Mouse (Mus musculus): ENCODE results near the gene Lhpp. TPM values are rescaled to one million over a fixed set of nuclear protein-coding genes. Genes with fewer than 3 reads are reported as not detected.

Lhpp gene
- polyA plus RNA-seq, 1 experiment from 2014 or later: 16.8 TPM

- H3K4me1 ChIP-seq (replicated peaks; ENCODE audit: insufficient read depth, low read length): peaks cover 4% of the 10 kb centered on the region; the same call in 1 of the 2 replicates
- no peak overlapping the region for H3K27ac ChIP-seq
- DNase-seq (ENCODE audit: low spot score) (no peak), ATAC-seq (replicated peaks; ENCODE audit: low FRiP score, low read depth) (no peak)
- H3K4me3 ChIP-seq (replicated peaks; ENCODE audit: low read depth, low read length): no peak overlapping the region
- no peaks in the 10 kb centered on the region for H3K36me3 ChIP-seq (ENCODE audit: insufficient read depth, low read length)
- TF ChIP-seq CTCF (IDR thresholded peaks at IDR 0.05; ENCODE audit: low read depth): no peak
- H3K27me3 ChIP-seq (ENCODE audit: insufficient read depth, low read length): no peaks in the 10 kb centered on the region
- H3K4me2 ChIP-seq (ENCODE audit: low read length): no peak overlapping the region
- H3K9me3 ChIP-seq (replicated peaks; ENCODE audit: low read length): no peaks in the 10 kb centered on the region
- WGBS: 73% methylated on average over 4 of the region's 4 CpGs
- no peak overlapping the region for H3K9ac ChIP-seq (ENCODE audit: low read depth, low read length)
These were observed 68.7 kb downstream of the Lhpp start for GRCm38 (mm10) chr7:132679117-132679516.

- DNase-seq (ENCODE audit: low spot score): no peak
- ATAC-seq (replicated peaks; ENCODE audit: low FRiP score, low read depth): no peak
- Histone ChIP-seq H3K4me2 (ENCODE audit: low read length) (no peak overlapping the region), H3K4me1 (replicated peaks; ENCODE audit: insufficient read depth, low read length) (no peaks in the 10 kb centered on the region; the same call in 1 of the 2 replicates), H3K27me3 (ENCODE audit: insufficient read depth, low read length) (no peaks in the 10 kb centered on the region), H3K9ac (ENCODE audit: low read depth, low read length) (no peak overlapping the region), H3K9me3 (replicated peaks; ENCODE audit: low read length) (no peaks in the 10 kb centered on the region), H3K27ac (no peak overlapping the region), H3K36me3 (ENCODE audit: insufficient read depth, low read length) (no peaks in the 10 kb centered on the region), H3K4me3 (replicated peaks; ENCODE audit: low read depth, low read length) (no peak overlapping the region)
- no peak for TF ChIP-seq CTCF (IDR thresholded peaks at IDR 0.05; ENCODE audit: low read depth)
- WGBS: 72% methylated on average over 6 of the region's 6 CpGs
These were observed 69.1 kb downstream of the Lhpp start for GRCm38 (mm10) chr7:132679549-132679948.

- Histone ChIP-seq H3K9ac (ENCODE audit: low read depth, low read length) (no peak overlapping the region), H3K4me3 (replicated peaks; ENCODE audit: low read depth, low read length) (no peak overlapping the region), H3K27ac (no peak overlapping the region), H3K9me3 (replicated peaks; ENCODE audit: low read length) (no peaks in the 10 kb centered on the region), H3K4me2 (ENCODE audit: low read length) (no peak overlapping the region), H3K4me1 (replicated peaks; ENCODE audit: insufficient read depth, low read length) (no peaks in the 10 kb centered on the region), H3K36me3 (ENCODE audit: insufficient read depth, low read length) (no peaks in the 10 kb centered on the region), H3K27me3 (ENCODE audit: insufficient read depth, low read length) (no peaks in the 10 kb centered on the region)
- no peak for TF ChIP-seq CTCF (IDR thresholded peaks at IDR 0.05; ENCODE audit: low read depth)
- no peak for ATAC-seq (replicated peaks; ENCODE audit: low FRiP score, low read depth)
- 79% methylated on average over 11 of the region's 11 CpGs for WGBS
- DNase-seq (ENCODE audit: low spot score): no peak
These were observed 70.9 kb downstream of the Lhpp start for GRCm38 (mm10) chr7:132681296-132681695.

- H3K9me3 ChIP-seq (replicated peaks; ENCODE audit: low read length): no peaks in the 10 kb centered on the region
- no peak for TF ChIP-seq CTCF (IDR thresholded peaks at IDR 0.05; ENCODE audit: low read depth)
- no peak overlapping the region for H3K4me2 ChIP-seq (ENCODE audit: low read length)
- H3K27me3 ChIP-seq (ENCODE audit: insufficient read depth, low read length): no peaks in the 10 kb centered on the region
- H3K27ac ChIP-seq: no peak overlapping the region
- no peak for DNase-seq (ENCODE audit: low spot score)
- H3K9ac ChIP-seq (ENCODE audit: low read depth, low read length): no peak overlapping the region
- WGBS: 80% methylated on average over 1 of the region's 1 CpGs
- H3K36me3 ChIP-seq (ENCODE audit: insufficient read depth, low read length): no peaks in the 10 kb centered on the region
- H3K4me3 ChIP-seq (replicated peaks; ENCODE audit: low read depth, low read length): no peak overlapping the region
- H3K4me1 ChIP-seq (replicated peaks; ENCODE audit: insufficient read depth, low read length): no peaks in the 10 kb centered on the region
- ATAC-seq (replicated peaks; ENCODE audit: low FRiP score, low read depth): no peak
These were observed 71.4 kb downstream of the Lhpp start for GRCm38 (mm10) chr7:132681831-132682230.

- H3K9ac ChIP-seq (ENCODE audit: low read depth, low read length): no peak overlapping the region
- no peak overlapping the region for H3K27ac ChIP-seq
- no peaks in the 10 kb centered on the region for H3K27me3 ChIP-seq (ENCODE audit: insufficient read depth, low read length)
- 88% methylated on average over 3 of the region's 3 CpGs for WGBS
- no peak for DNase-seq (ENCODE audit: low spot score)
- no peaks in the 10 kb centered on the region for H3K9me3 ChIP-seq (replicated peaks; ENCODE audit: low read length)
- H3K4me3 ChIP-seq (replicated peaks; ENCODE audit: low read depth, low read length): no peak overlapping the region
- H3K4me2 ChIP-seq (ENCODE audit: low read length): no peak overlapping the region
- TF ChIP-seq CTCF (IDR thresholded peaks at IDR 0.05; ENCODE audit: low read depth): no peak
- ATAC-seq (replicated peaks; ENCODE audit: low FRiP score, low read depth): no peak
- H3K4me1 ChIP-seq (replicated peaks; ENCODE audit: insufficient read depth, low read length): 0 out of 2 replicates have a peak, but pooled peaks cover 2% of the 10 kb centered on the region
- no peaks in the 10 kb centered on the region for H3K36me3 ChIP-seq (ENCODE audit: insufficient read depth, low read length)
These were observed 71.9 kb downstream of the Lhpp start for GRCm38 (mm10) chr7:132682336-132682735.

- TF ChIP-seq CTCF (IDR thresholded peaks at IDR 0.05; ENCODE audit: low read depth): no peak
- H3K4me1 ChIP-seq (replicated peaks; ENCODE audit: insufficient read depth, low read length): peaks cover 8% of the 10 kb centered on the region
- no peak overlapping the region for H3K4me2 ChIP-seq (ENCODE audit: low read length)
- no peak for ATAC-seq (replicated peaks; ENCODE audit: low FRiP score, low read depth)
- no peaks in the 10 kb centered on the region for H3K27me3 ChIP-seq (ENCODE audit: insufficient read depth, low read length)
- no peaks in the 10 kb centered on the region for H3K36me3 ChIP-seq (ENCODE audit: insufficient read depth, low read length)
- H3K9me3 ChIP-seq (replicated peaks; ENCODE audit: low read length): no peaks in the 10 kb centered on the region
- no peak for DNase-seq (ENCODE audit: low spot score)
- WGBS: 86% methylated on average over 3 of the region's 3 CpGs
- no peak overlapping the region for H3K4me3 ChIP-seq (replicated peaks; ENCODE audit: low read depth, low read length)
- no peak overlapping the region for H3K9ac ChIP-seq (ENCODE audit: low read depth, low read length)
- H3K27ac ChIP-seq: no peak overlapping the region
These were observed 72.5 kb downstream of the Lhpp start for GRCm38 (mm10) chr7:132682901-132683300.

GRCm38 (mm10) chr7:132683923-132684322, 73.5 kb downstream of the Lhpp start:
- peaks cover 15% of the 10 kb centered on the region for H3K4me1 ChIP-seq (replicated peaks; ENCODE audit: insufficient read depth, low read length)
- H3K27me3 ChIP-seq (ENCODE audit: insufficient read depth, low read length): no peaks in the 10 kb centered on the region
- no peak for ATAC-seq (replicated peaks; ENCODE audit: low FRiP score, low read depth)
- no peaks in the 10 kb centered on the region for H3K9me3 ChIP-seq (replicated peaks; ENCODE audit: low read length)
- H3K27ac ChIP-seq: no peak overlapping the region
- H3K36me3 ChIP-seq (ENCODE audit: insufficient read depth, low read length): no peaks in the 10 kb centered on the region
- TF ChIP-seq CTCF (IDR thresholded peaks at IDR 0.05; ENCODE audit: low read depth): no peak
- WGBS: 87% methylated on average over 4 of the region's 4 CpGs
- no peak for DNase-seq (ENCODE audit: low spot score)
- no peak overlapping the region for H3K4me2 ChIP-seq (ENCODE audit: low read length)
- H3K4me3 ChIP-seq (replicated peaks; ENCODE audit: low read depth, low read length): no peak overlapping the region
- no peak overlapping the region for H3K9ac ChIP-seq (ENCODE audit: low read depth, low read length)
